Mouse (Mus musculus) limb, embryonic 13.5 days (tissue): ENCODE measurements at regions not wholly inside any gene's neighbourhood (a gene's known extent, or its start where the extent isn't known, plus 50 kb on each side); places are given as distances from the start of the nearest gene placed in this dataset.

Experiments
- ATAC-seq: fragments of 200-750 bp; cut with Nextera tagmentation; 2 replicates; pipeline ENCODE4 v1.8.0; 2017; ENCODE audit warnings: low read depth, moderate number of reproducible peaks, moderate TSS enrichment; ENCODE audit not compliant: low FRiP score
- H3K27ac ChIP-seq: fragments of 300-500 bp; sonication (generic); 2 replicates; pipeline ENCODE4 v1.5.1; 2015; ENCODE audit warnings: inconsistent platforms, mild to moderate bottlenecking, moderate library complexity
- H3K27me3 ChIP-seq: fragments of 300-500 bp; sonication (generic); 2 replicates; pipeline ENCODE4 v1.6.1; 2015; ENCODE audit warnings: mild to moderate bottlenecking, inconsistent platforms
- H3K36me3 ChIP-seq: fragments of 300-500 bp; sonication (generic); 2 replicates; pipeline ENCODE4 v1.6.1; 2015; ENCODE audit warnings: inconsistent platforms, mild to moderate bottlenecking, moderate library complexity
- H3K4me1 ChIP-seq: fragments of 300-500 bp; sonication (generic); 2 replicates; pipeline ENCODE4 v1.6.1; 2015; ENCODE audit warnings: inconsistent platforms
- H3K4me2 ChIP-seq: fragments of 300-500 bp; sonication (generic); replicated peaks from 2 replicates; pipeline ENCODE4 v1.6.1; 2015; ENCODE audit warnings: inconsistent platforms, mild to moderate bottlenecking, moderate library complexity
- H3K4me3 ChIP-seq: fragments of 300-500 bp; sonication (generic); 2 replicates; pipeline ENCODE4 v1.5.1; 2015; ENCODE audit warnings: moderate library complexity, mild to moderate bottlenecking, inconsistent platforms
- H3K9ac ChIP-seq: fragments of 300-500 bp; sonication (generic); 2 replicates; pipeline ENCODE4 v1.6.1; 2015; ENCODE audit warnings: mild to moderate bottlenecking, inconsistent platforms
- H3K9me3 ChIP-seq: fragments of 300-500 bp; sonication (generic); 2 replicates; pipeline ENCODE4 v1.6.1; 2016; ENCODE audit warnings: inconsistent platforms
- whole genome bisulfite sequencing: fragments of 180-500 bp; shearing (Covaris S2); methylation state at CpG from one replicate; pipeline ENCODE4 v1.1.7; 2015; 5-methylcytosine and 5-hydroxymethylcytosine counted together

- WGBS = 87% methylated on average over 1 of the region's 1 CpGs
- Histone ChIP-seq H3K4me1 (no peaks in the 10 kb centered on the region), H3K9me3 (no peaks in the 10 kb centered on the region), H3K27ac (no peak overlapping the region), H3K4me3 (no peak overlapping the region), H3K36me3 (no peaks in the 10 kb centered on the region), H3K4me2 (no peak overlapping the region), H3K9ac (no peak overlapping the region), H3K27me3 (no peaks in the 10 kb centered on the region)
- ATAC-seq = no peak
Observed at GRCm38 (mm10) chr5:44319626-44320025, 93.2 kb upstream of the Tapt1 start.

GRCm38 (mm10) chr5:44306769-44307557 is 80.5 kb upstream of the Tapt1 start:
- H3K4me2 ChIP-seq = peak overlapping the region; percentile 22; the same call in 1 of the 2 replicates
- WGBS = 24% methylated on average over 14 of the region's 16 CpGs
- H3K36me3 ChIP-seq = no peaks in the 10 kb centered on the region
- H3K9ac ChIP-seq = no peak overlapping the region
- peaks cover 7% of the 10 kb centered on the region; the same call in 1 of the 2 replicates for H3K27me3 ChIP-seq
- no peak overlapping the region for H3K4me3 ChIP-seq
- ATAC-seq = no peak
- H3K4me1 ChIP-seq = 0 out of 2 replicates have a peak, but pooled peaks cover 2% of the 10 kb centered on the region
- H3K9me3 ChIP-seq = no peaks in the 10 kb centered on the region
- no peak overlapping the region for H3K27ac ChIP-seq

- WGBS = 20% methylated on average over 14 of the region's 14 CpGs
- no peak overlapping the region for H3K9ac ChIP-seq
- no peaks in the 10 kb centered on the region for H3K9me3 ChIP-seq
- no peaks in the 10 kb centered on the region for H3K36me3 ChIP-seq
- peak; percentile 76; the same call in 1 of the 2 replicates for ATAC-seq
- peaks cover 8% of the 10 kb centered on the region; the same call in 1 of the 2 replicates for H3K27me3 ChIP-seq
- H3K4me1 ChIP-seq = 0 out of 2 replicates have a peak, but pooled peaks cover 2% of the 10 kb centered on the region
- peak overlapping the region; percentile 52 for H3K4me2 ChIP-seq
- no peak overlapping the region for H3K27ac ChIP-seq
- peak overlapping the region; percentile 17 for H3K4me3 ChIP-seq
Observed at GRCm38 (mm10) chr5:44303886-44304855, 77.7 kb upstream of the Tapt1 start.

GRCm38 (mm10) chr5:44284384-44284783 is 58.0 kb upstream of the Tapt1 start:
- Histone ChIP-seq H3K4me1 (no peaks in the 10 kb centered on the region), H3K27ac (no peak overlapping the region), H3K9ac (no peak overlapping the region), H3K4me3 (no peak overlapping the region), H3K36me3 (no peaks in the 10 kb centered on the region), H3K4me2 (no peak overlapping the region), H3K27me3 (no peaks in the 10 kb centered on the region), H3K9me3 (no peaks in the 10 kb centered on the region)
- peak; percentile 48 for ATAC-seq
- 12% methylated on average over 5 of the region's 5 CpGs for WGBS
